Mouse (Mus musculus) liver, adult 2 months (tissue): ENCODE measurements around the gene C330007P06Rik.
A peak's percentile ranks its signal among the peaks of the same experiment; 100 is the strongest.

ENCODE experiments used
- CTCF ChIP-seq: fragments of 200-500 bp; IDR thresholded peaks from 2 replicates; pipeline ENCODE4 v1.5.1; 2011; ENCODE audit warnings: low read depth, low read length, control low read depth
- POLR2A ChIP-seq: fragments of 200-500 bp; IDR thresholded peaks from 2 replicates; pipeline ENCODE4 v1.6.1; 2011; ENCODE audit warnings: low read length, control low read depth; ENCODE audit not compliant: insufficient read depth; ENCODE audit errors: extremely low read depth

DNA sequence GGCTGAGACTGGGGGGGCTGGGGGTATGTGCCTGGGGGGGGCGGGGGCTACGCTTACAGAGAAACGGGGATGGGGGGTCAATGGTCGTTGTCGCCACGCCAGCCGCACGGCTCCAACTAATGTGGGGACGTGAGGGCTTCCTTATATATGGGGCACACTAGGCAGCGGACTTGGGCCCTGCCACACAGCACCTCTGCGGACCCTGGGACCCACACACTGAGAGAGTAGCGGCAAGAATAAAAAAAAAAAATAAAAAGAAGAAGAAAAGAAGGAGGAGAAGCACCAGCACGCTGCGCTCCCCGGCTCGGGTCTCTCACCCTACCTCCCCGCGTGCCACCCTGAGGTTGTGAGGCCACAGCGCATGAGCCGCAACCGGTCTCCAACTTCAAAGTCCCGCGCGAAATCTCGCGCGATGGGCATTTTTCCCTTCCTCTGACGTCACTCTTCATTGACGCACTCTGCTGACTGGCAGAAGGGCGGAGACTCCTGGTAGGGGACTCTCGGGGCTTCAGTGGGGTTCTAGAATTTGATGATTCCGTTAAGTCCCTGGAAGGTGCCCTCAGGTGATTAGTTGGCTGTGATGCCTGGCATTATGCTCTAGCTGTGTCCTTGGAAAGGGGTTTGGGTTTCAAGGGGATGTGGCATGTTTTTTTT lies 29.3 kb upstream of the C330007P06Rik start:
- TF ChIP-seq POLR2A, result peak; percentile 72
- no peak for TF ChIP-seq CTCF
